Mouse (Mus musculus) heart, embryonic 15.5 days (tissue): ENCODE data around the gene Auts2. TPM values are rescaled to one million over a fixed set of nuclear protein-coding genes. Genes with fewer than 3 reads are reported as not detected.
A peak's percentile ranks its signal among the peaks of the same experiment; 100 is the strongest.

ENCODE experiments used
- ATAC-seq: fragments of 200-750 bp; cut with Nextera tagmentation; replicated peaks from 2 replicates; pipeline ENCODE4 v1.8.0; 2017; ENCODE audit warnings: low read depth, moderate TSS enrichment; ENCODE audit not compliant: insufficient number of reproducible peaks, insufficient read depth, low FRiP score
- H3K27ac ChIP-seq: fragments of 300-500 bp; sonication (generic); 2 replicates; pipeline ENCODE4 v1.5.1; 2015; ENCODE audit warnings: mild to moderate bottlenecking, inconsistent platforms
- H3K27me3 ChIP-seq: fragments of 300-500 bp; sonication (generic); 2 replicates; pipeline ENCODE4 v1.6.1; 2015; ENCODE audit warnings: inconsistent platforms
- H3K36me3 ChIP-seq: fragments of 300-500 bp; sonication (generic); 2 replicates; pipeline ENCODE4 v1.6.1; 2015; ENCODE audit warnings: mild to moderate bottlenecking, inconsistent platforms
- H3K4me1 ChIP-seq: fragments of 300-500 bp; sonication (generic); replicated peaks from 2 replicates; pipeline ENCODE4 v1.6.1; 2015; ENCODE audit warnings: inconsistent platforms
- H3K4me2 ChIP-seq: fragments of 300-500 bp; sonication (generic); 2 replicates; pipeline ENCODE4 v1.6.1; 2015; ENCODE audit warnings: inconsistent platforms, mild to moderate bottlenecking, moderate library complexity
- H3K4me3 ChIP-seq: fragments of 300-500 bp; sonication (generic); 2 replicates; pipeline ENCODE4 v1.5.1; 2015; ENCODE audit warnings: mild to moderate bottlenecking, inconsistent platforms
- H3K9ac ChIP-seq: fragments of 300-500 bp; sonication (generic); 2 replicates; pipeline ENCODE4 v1.6.1; 2015; ENCODE audit warnings: mild to moderate bottlenecking, inconsistent platforms
- H3K9me3 ChIP-seq: fragments of 300-500 bp; sonication (generic); replicated peaks from 2 replicates; pipeline ENCODE4 v1.6.1; 2016; ENCODE audit warnings: inconsistent platforms
- WGBS: fragments of 180-500 bp; shearing (Covaris S2); methylation state at CpG from one replicate; pipeline ENCODE4 v1.1.7; 2015; ENCODE audit warnings: mixed read lengths; 5-methylcytosine and 5-hydroxymethylcytosine counted together
- polyA plus RNA-seq: library from polyadenylated mRNA; unstranded; fragments of >200 nt; fragmentation: Nextera tagmentation; extraction: Ambion mirVana; gene quantifications from 2 replicates; pipeline ENCODE4 v1.2.1, GENCODE M21; 2015

Gene Auts2
- polyA plus RNA-seq, 1 experiment from 2014 or later, result 12.9 TPM

DNA sequence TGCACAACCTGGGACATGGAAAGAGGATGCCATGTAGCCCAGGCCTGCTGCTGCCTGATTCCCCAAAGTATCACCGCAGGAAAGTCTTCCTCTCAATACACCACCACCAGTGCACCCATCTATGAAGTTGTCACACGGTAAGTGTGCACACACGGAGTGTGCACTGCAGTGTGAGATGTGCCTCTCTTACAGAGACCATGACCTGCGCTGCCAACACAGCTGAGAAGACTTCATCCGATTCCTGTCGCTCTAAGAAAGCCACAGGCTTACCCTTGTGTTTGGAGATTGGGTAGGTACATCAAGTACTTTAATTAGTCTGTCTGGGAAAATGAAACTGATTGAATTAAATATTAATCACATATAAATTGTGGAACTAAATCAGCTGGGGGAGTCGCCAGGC, 878.5 kb downstream of the Auts2 start:
- no peak overlapping the region for H3K4me3 ChIP-seq
- H3K4me1 ChIP-seq, result 0 out of 2 replicates have a peak, but pooled peaks cover 3% of the 10 kb centered on the region
- H3K27ac ChIP-seq, result no peak overlapping the region
- no peaks in the 10 kb centered on the region for H3K36me3 ChIP-seq
- 91% methylated on average over 7 of the region's 7 CpGs for whole genome bisulfite sequencing
- no peaks in the 10 kb centered on the region for H3K27me3 ChIP-seq
- ATAC-seq, result no peak
- H3K9me3 ChIP-seq, result no peaks in the 10 kb centered on the region
- H3K9ac ChIP-seq, result no peak overlapping the region
- H3K4me2 ChIP-seq, result no peak overlapping the region

GRCm38 (mm10) chr5:131662657-131663056, 880.5 kb downstream of the Auts2 start:
- Histone ChIP-seq H3K4me1 (0 out of 2 replicates have a peak, but pooled peaks cover 3% of the 10 kb centered on the region), H3K9me3 (no peaks in the 10 kb centered on the region), H3K36me3 (no peaks in the 10 kb centered on the region), H3K4me2 (no peak overlapping the region), H3K27me3 (no peaks in the 10 kb centered on the region), H3K9ac (no peak overlapping the region), H3K27ac (no peak overlapping the region), H3K4me3 (no peak overlapping the region)
- ATAC-seq, result no peak
- 68% methylated on average over 2 of the region's 2 CpGs for WGBS

DNA sequence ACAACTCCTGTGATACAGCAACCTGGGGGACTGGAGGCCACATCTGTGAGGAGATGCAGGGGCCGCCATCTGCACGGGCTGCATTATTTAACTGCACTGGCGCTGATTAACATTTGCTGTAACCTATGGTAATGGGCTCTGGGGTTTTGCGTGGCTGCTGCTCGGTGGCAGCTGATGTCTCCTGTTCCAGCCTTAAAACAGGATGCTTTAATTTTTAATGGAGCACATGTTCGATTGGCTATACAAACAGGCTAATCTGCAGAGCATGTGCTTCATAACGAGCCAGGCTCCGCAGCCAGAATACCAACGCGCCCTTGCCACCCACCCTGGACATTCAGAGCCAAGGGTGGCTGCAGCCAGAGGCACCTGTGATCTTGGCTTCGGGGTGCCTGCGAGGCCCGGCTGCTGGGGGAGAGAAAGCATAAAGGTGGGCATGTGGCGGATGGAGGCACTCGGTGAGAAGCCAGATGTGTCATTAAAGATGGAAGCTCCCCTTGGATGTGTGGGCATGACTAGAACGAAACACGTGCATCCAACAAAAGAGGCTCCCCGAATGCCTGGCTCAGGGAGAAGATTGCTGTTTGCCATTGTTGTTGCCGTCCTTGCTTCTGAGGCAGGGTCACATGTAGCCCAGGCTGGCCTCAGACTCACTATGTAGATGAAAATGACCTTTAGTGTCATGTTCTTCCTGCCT, 884.2 kb downstream of the Auts2 start:
- no peaks in the 10 kb centered on the region for H3K27me3 ChIP-seq
- no peak overlapping the region for H3K4me3 ChIP-seq
- H3K4me1 ChIP-seq, result no peaks in the 10 kb centered on the region
- no peak overlapping the region for H3K9ac ChIP-seq
- no peak for ATAC-seq
- H3K36me3 ChIP-seq, result no peaks in the 10 kb centered on the region
- 92% methylated on average over 19 of the region's 19 CpGs for WGBS
- no peaks in the 10 kb centered on the region for H3K9me3 ChIP-seq
- no peak overlapping the region for H3K4me2 ChIP-seq
- no peak overlapping the region for H3K27ac ChIP-seq

DNA sequence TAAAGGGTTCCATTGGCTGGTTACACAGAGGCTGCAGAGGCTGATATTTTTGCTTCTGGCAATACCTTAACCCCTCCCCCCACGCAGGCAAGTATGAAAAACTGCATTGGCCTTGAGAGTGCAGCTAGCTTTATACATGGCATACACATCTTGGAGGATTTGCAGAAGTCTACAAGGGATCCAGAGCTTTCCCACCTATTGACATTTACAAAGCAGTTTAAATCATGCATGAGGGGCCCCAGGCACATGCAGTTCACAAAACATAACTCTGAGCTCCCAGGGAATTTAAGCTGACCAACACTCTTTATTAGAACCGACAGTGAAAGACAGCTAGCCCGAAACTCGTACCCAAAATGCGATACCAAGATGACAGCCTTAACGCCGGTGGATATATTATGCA, 888.9 kb downstream of the Auts2 start:
- Histone ChIP-seq H3K4me1 (peaks cover 15% of the 10 kb centered on the region), H3K27me3 (no peaks in the 10 kb centered on the region), H3K9me3 (no peaks in the 10 kb centered on the region), H3K9ac (no peak overlapping the region), H3K4me2 (no peak overlapping the region), H3K36me3 (no peaks in the 10 kb centered on the region), H3K27ac (no peak overlapping the region), H3K4me3 (no peak overlapping the region)
- 73% methylated on average over 7 of the region's 7 CpGs for WGBS
- no peak for ATAC-seq

DNA sequence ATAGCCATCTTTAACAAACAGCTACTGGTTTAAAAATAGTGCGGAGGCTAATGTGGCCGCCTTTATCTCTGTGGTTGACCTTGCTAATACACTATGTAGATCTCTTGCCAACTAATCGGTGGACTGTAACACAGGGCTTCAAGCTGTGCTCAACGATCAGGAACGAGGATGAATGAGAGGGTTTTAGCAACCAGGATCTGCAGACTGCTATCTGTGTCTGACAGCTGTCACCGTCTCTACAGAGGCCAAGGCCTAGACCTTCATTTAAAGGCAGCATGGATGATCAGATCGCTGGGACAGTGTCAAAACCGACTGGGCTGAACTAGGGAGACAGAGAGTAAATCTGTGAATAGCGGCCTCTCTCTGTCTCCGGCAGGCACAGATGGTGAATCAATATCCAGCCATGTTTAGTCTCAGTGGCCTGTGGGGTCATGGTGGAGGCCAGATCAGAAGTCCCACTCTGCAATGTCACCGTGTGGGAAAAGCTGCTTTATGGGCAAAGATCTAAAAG, 892.7 kb downstream of the Auts2 start:
- peak; percentile 72 for ATAC-seq
- Histone ChIP-seq H3K27me3 (no peaks in the 10 kb centered on the region), H3K4me2 (no peak overlapping the region), H3K36me3 (no peaks in the 10 kb centered on the region), H3K4me1 (peaks cover 27% of the 10 kb centered on the region), H3K9ac (no peak overlapping the region), H3K9me3 (no peaks in the 10 kb centered on the region), H3K4me3 (no peak overlapping the region), H3K27ac (peak overlapping the region; percentile 69)
- 29% methylated on average over 11 of the region's 11 CpGs for WGBS

DNA sequence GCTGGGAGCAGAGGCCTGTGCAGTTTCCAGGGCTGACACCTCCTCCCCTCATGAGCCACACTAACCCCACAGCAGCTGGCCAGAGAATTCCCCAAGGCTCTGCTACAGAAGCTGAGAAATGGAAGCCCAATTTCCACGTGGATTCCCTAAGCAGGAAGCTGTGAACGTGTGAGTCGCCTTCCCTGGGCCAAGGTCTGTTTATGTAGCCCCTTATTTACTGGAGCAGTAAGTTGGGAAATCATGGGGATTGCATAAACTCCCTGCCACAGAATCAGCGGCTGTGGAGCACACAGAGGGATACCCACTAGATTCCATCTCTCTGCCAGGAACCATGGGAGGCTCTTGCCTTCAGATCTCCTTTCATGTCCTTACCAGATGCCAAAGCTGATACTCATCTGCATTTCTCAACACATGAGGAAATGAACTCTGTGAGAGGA, 895.4 kb downstream of the Auts2 start:
- WGBS, result 17% methylated on average over 4 of the region's 4 CpGs
- H3K4me1 ChIP-seq, result peaks cover 39% of the 10 kb centered on the region
- ATAC-seq, result peak; percentile 47; the same call in 1 of the 2 replicates

DNA sequence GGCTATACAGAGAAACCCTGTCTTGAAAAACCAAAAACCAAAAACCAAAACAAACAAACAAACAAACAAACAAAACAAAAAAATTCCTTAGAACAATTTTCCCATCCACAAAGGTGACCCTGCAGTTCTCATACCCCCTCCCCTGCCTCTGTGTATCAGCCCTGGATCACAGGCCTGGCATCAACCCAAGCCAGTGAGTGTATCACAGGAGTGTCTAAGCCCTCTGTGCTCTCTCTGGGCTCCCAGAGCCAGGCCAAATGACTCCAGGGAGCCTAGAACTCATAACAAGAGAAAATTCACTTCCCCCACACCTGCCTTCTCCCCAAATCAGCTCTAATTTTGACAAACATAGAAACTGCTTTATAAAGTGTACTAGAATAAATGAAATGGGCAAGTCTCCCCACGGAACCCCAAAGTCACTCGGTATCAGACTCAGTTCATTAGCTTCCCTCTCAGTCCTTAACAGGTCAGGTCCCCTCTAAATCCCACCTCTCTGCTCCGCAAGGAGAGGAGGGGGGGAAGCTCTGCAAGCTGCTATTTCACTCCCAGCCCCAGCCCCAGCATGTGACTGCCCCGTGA, 896.0 kb downstream of the Auts2 start:
- Histone ChIP-seq H3K36me3 (no peaks in the 10 kb centered on the region), H3K4me3 (no peak overlapping the region), H3K9me3 (no peaks in the 10 kb centered on the region), H3K4me1 (peaks cover 44% of the 10 kb centered on the region), H3K9ac (0 out of 2 replicates have a peak overlapping the region, but pooled peaks have one; percentile 10), H3K27me3 (no peaks in the 10 kb centered on the region), H3K4me2 (peak overlapping the region; percentile 34; the same call in 1 of the 2 replicates), H3K27ac (peak overlapping the region; percentile 65)
- no peak for ATAC-seq
- 40% methylated on average over 4 of the region's 4 CpGs for WGBS

More for the DNA sequence above, 895.4 kb downstream of the Auts2 start:
- H3K9me3 ChIP-seq, result no peaks in the 10 kb centered on the region
- H3K4me3 ChIP-seq, result no peak overlapping the region
- no peaks in the 10 kb centered on the region for H3K36me3 ChIP-seq
- H3K4me2 ChIP-seq, result peak overlapping the region; percentile 34
- H3K27me3 ChIP-seq, result no peaks in the 10 kb centered on the region
- H3K27ac ChIP-seq, result peak overlapping the region; percentile 65
- 0 out of 2 replicates have a peak overlapping the region, but pooled peaks have one; percentile 10 for H3K9ac ChIP-seq

GRCm38 (mm10) chr5:131646192-131646775, 896.9 kb downstream of the Auts2 start:
- ATAC-seq, result no peak
- no peak overlapping the region for H3K9ac ChIP-seq
- H3K4me2 ChIP-seq, result no peak overlapping the region
- no peaks in the 10 kb centered on the region for H3K27me3 ChIP-seq
- 92% methylated on average over 10 of the region's 10 CpGs for WGBS
- H3K4me1 ChIP-seq, result peaks cover 45% of the 10 kb centered on the region
- no peaks in the 10 kb centered on the region for H3K9me3 ChIP-seq
- no peak overlapping the region for H3K4me3 ChIP-seq
- no peaks in the 10 kb centered on the region for H3K36me3 ChIP-seq
- no peak overlapping the region for H3K27ac ChIP-seq

- WGBS, result 88% methylated on average over 18 of the region's 18 CpGs
- Histone ChIP-seq H3K27ac (no peak overlapping the region), H3K9ac (no peak overlapping the region), H3K4me2 (no peak overlapping the region), H3K36me3 (no peaks in the 10 kb centered on the region), H3K4me1 (peaks cover 41% of the 10 kb centered on the region), H3K27me3 (no peaks in the 10 kb centered on the region), H3K9me3 (no peaks in the 10 kb centered on the region), H3K4me3 (no peak overlapping the region)
- ATAC-seq, result no peak
Measured at GRCm38 (mm10) chr5:131645341-131646191, 897.6 kb downstream of the Auts2 start.

GRCm38 (mm10) chr5:131644331-131644730, 898.8 kb downstream of the Auts2 start:
- Histone ChIP-seq H3K36me3 (no peaks in the 10 kb centered on the region), H3K27me3 (no peaks in the 10 kb centered on the region), H3K9ac (no peak overlapping the region), H3K4me3 (no peak overlapping the region), H3K27ac (no peak overlapping the region), H3K9me3 (no peaks in the 10 kb centered on the region), H3K4me2 (no peak overlapping the region), H3K4me1 (peaks cover 31% of the 10 kb centered on the region)
- WGBS, result 91% methylated on average over 6 of the region's 6 CpGs
- no peak for ATAC-seq
